Mouse (Mus musculus) olfactory bulb, adult 2 months (tissue): ENCODE data around the gene Zfp91.

Experiments
- CTCF ChIP-seq: fragments of 200-500 bp; IDR thresholded peaks from 2 replicates; pipeline ENCODE4 v1.5.1; 2012; ENCODE audit warnings: low read depth, mild to moderate bottlenecking, low read length, moderate library complexity; ENCODE audit not compliant: insufficient read depth
- POLR2A ChIP-seq: fragments of 200-500 bp; IDR thresholded peaks from 2 replicates; pipeline ENCODE4 v1.6.1; 2012; ENCODE audit warnings: mild to moderate bottlenecking, low read depth, low read length, moderate library complexity; ENCODE audit not compliant: insufficient read depth

GRCm38 (mm10) chr19:12797071-12797470 is 1.1 kb upstream of the Zfp91 start:
- TF ChIP-seq POLR2A = no peak
- TF ChIP-seq CTCF = no peak
